Mouse (Mus musculus) ES-E14 (cell line): ENCODE measurements around the gene Ubtd1.

Experiments used
- HCFC1 ChIP-seq: IDR thresholded peaks from 2 replicates; pipeline ENCODE4 v1.6.1; 2012; ENCODE audit warnings: low read length, inconsistent platforms, borderline replicate concordance; ENCODE audit not compliant: insufficient read depth
- MAFK ChIP-seq: IDR thresholded peaks from 2 replicates; pipeline ENCODE4 v1.6.1; 2014; ENCODE audit warnings: mild to moderate bottlenecking, low read depth, low read length, inconsistent platforms; ENCODE audit not compliant: insufficient read depth
- ZC3H11A ChIP-seq: IDR thresholded peaks from 2 replicates; pipeline ENCODE4 v1.6.1; 2012; ENCODE audit warnings: low read depth, mild to moderate bottlenecking, inconsistent platforms, low read length, borderline replicate concordance
- ZNF384 ChIP-seq: IDR thresholded peaks from 2 replicates; pipeline ENCODE4 v1.6.1; 2012; ENCODE audit warnings: low read depth, low read length, inconsistent platforms

GRCm38 (mm10) chr19:41981595-41981927 lies at the start of gene Ubtd1:
- no peak for TF ChIP-seq HCFC1
- TF ChIP-seq ZC3H11A = no peak
- no peak for TF ChIP-seq MAFK
- no peak for TF ChIP-seq ZNF384
